Mouse (Mus musculus) midbrain, postnatal 0 days (tissue): Measurements from ENCODE around the gene Ccz1. TPM values are rescaled to one million over a fixed set of nuclear protein-coding genes. Genes with fewer than 3 reads are reported as not detected.
"Not testable (repeated sequence)": the region's sequence is repeated elsewhere in the genome, so short reads cannot be mapped to it uniquely, and the experiment has no call there.

Experiments
- ATAC-seq: fragments of 200-750 bp; cut with Nextera tagmentation; 2 replicates; pipeline ENCODE4 v1.8.0; 2017; ENCODE audit warnings: moderate number of reproducible peaks, mild to moderate bottlenecking, moderate TSS enrichment, moderate library complexity; ENCODE audit not compliant: low FRiP score
- DNase-seq: peaks from one replicate; pipeline ENCODE4 v3.0.0-alpha.2; 2015; ENCODE audit warnings: low spot score
- H3K27ac ChIP-seq: fragments of 300-500 bp; sonication (generic); 2 replicates; pipeline ENCODE4 v1.5.1; 2014; ENCODE audit warnings: low read depth, mild to moderate bottlenecking, low read length, mixed read lengths
- H3K27me3 ChIP-seq: fragments of 300-500 bp; sonication (generic); 2 replicates; pipeline ENCODE4 v1.6.1; 2014; ENCODE audit warnings: low read length, control low read depth, mixed read lengths; ENCODE audit not compliant: insufficient read depth
- H3K36me3 ChIP-seq: fragments of 300-500 bp; sonication (generic); 2 replicates; pipeline ENCODE4 v1.6.1; 2014; ENCODE audit warnings: low read length, control low read depth, mixed read lengths; ENCODE audit not compliant: insufficient read depth
- H3K4me1 ChIP-seq: fragments of 300-500 bp; sonication (generic); 2 replicates; pipeline ENCODE4 v1.6.1; 2014; ENCODE audit warnings: mild to moderate bottlenecking, control low read depth, antibody characterized with exemption, low read length, mixed read lengths; ENCODE audit not compliant: insufficient read depth
- H3K4me2 ChIP-seq: fragments of 300-500 bp; sonication (generic); 2 replicates; pipeline ENCODE4 v1.6.1; 2014; ENCODE audit warnings: low read depth, mild to moderate bottlenecking, low read length, mixed read lengths; ENCODE audit not compliant: poor library complexity, severe bottlenecking
- H3K4me3 ChIP-seq: fragments of 300-500 bp; sonication (generic); 2 replicates; pipeline ENCODE4 v1.5.1; 2014; ENCODE audit warnings: low read depth, mild to moderate bottlenecking, low read length, moderate library complexity
- H3K9ac ChIP-seq: fragments of 300-500 bp; sonication (generic); replicated peaks from 2 replicates; pipeline ENCODE4 v1.6.1; 2014; ENCODE audit warnings: mild to moderate bottlenecking, low read length, moderate library complexity, mixed read lengths; ENCODE audit not compliant: poor library complexity, severe bottlenecking
- H3K9me3 ChIP-seq: fragments of 300-500 bp; sonication (generic); 2 replicates; pipeline ENCODE4 v1.6.1; 2016; ENCODE audit warnings: low read length, control low read depth
- CTCF ChIP-seq: IDR thresholded peaks from 2 replicates; pipeline ENCODE4 v1.5.1; 2016; ENCODE audit warnings: antibody characterized with exemption, mild to moderate bottlenecking
- WGBS: fragments of 180-500 bp; shearing (Covaris S2); extraction: QIAGEN DNeasy Blood & Tissue Kit; methylation state at CpG from one replicate; pipeline ENCODE4 v1.1.7; 2014; 5-methylcytosine and 5-hydroxymethylcytosine counted together
- polyA plus RNA-seq: library from polyadenylated mRNA; unstranded; fragments of >200 nt; fragmentation: Nextera tagmentation; extraction: Ambion mirVana; gene quantifications from 2 replicates; pipeline ENCODE4 v1.2.1, GENCODE M21; 2015
- total RNA-seq: library from RNA; depleted of rRNA; stranded (reverse); fragments of >200 nt; gene quantifications from 2 replicates; pipeline ENCODE4 v1.2.3, GENCODE M21; 2014

Ccz1 gene
- total and polyA plus RNA-seq, 2 experiments from 2014 or later, result 46.9 to 70.3 TPM

DNA sequence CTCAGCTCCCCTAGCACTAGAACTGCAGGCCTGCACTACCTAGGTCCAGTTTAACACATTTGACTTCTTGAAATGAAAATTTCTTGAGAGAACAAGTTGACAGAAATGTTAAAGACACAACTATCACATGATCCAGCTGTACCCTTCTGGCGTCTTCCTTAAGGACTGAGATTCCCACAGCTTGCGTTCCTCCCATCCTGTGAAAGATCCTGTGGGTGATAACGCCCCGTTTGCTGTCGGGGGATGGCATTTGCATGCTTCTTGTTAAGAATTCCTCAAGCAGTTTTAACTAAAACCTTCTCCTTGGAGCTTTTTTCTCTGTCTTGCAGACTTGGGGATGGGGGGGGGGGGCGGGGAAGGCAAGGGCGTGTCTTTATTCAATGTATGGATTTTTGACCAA lies 19.9 kb upstream of the Ccz1 start:
- no peaks in the 10 kb centered on the region for H3K27me3 ChIP-seq
- H3K9ac ChIP-seq, result no peak overlapping the region
- H3K9me3 ChIP-seq, result no peaks in the 10 kb centered on the region
- H3K27ac ChIP-seq, result no peak overlapping the region
- no peaks in the 10 kb centered on the region for H3K36me3 ChIP-seq
- no peak overlapping the region for H3K4me2 ChIP-seq
- no peak overlapping the region for H3K4me3 ChIP-seq
- no peaks in the 10 kb centered on the region for H3K4me1 ChIP-seq
- no peak for DNase-seq
- TF ChIP-seq CTCF, result no peak
- ATAC-seq, result no peak
- 85% methylated on average over 7 of the region's 7 CpGs for WGBS

DNA sequence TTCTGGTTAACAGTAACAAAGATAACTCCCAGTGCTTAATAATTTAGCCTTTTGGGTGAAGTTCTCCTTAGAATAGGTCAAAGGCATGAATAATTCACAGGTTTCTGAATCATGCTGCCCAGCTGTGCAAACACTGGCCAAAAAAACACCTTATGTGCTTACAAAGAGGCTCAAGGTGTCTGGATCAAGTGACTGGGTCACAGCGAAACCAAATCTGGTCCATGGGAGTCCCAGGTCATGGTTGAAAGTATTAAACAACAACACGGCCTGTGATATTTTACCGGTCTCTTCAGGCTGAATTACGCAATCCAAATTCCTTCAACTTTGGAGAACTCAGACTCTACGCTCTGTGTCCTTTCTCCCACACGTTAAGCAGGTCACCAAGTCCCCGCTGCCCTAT lies 17.8 kb upstream of the Ccz1 start:
- Histone ChIP-seq H3K27ac (no peak overlapping the region), H3K27me3 (no peaks in the 10 kb centered on the region), H3K9ac (no peak overlapping the region), H3K4me1 (no peaks in the 10 kb centered on the region), H3K36me3 (no peaks in the 10 kb centered on the region), H3K4me2 (no peak overlapping the region), H3K4me3 (no peak overlapping the region), H3K9me3 (no peaks in the 10 kb centered on the region)
- DNase-seq, result no peak
- no peak for TF ChIP-seq CTCF
- ATAC-seq, result no peak
- 87% methylated on average over 7 of the region's 7 CpGs for WGBS

GRCm38 (mm10) chr5:144026620-144027263 lies 12.1 kb upstream of the Ccz1 start, which contains the start of gene Ocm:
Gene Ocm, minus strand, starts transcription at chr5:144026670.
- Histone ChIP-seq H3K27ac (no peak within 1 kb of the TSS), H3K4me1 (no peaks in the 10 kb centered on the region), H3K36me3 (no peaks in the 10 kb centered on the region), H3K4me3 (no peak within 1 kb of the TSS), H3K4me2 (no peak within 1 kb of the TSS), H3K9me3 (no peaks in the 10 kb centered on the region), H3K9ac (no peak within 1 kb of the TSS), H3K27me3 (no peaks in the 10 kb centered on the region)
- DNase-seq, result no peak
- TF ChIP-seq CTCF, result no peak
- ATAC-seq, result no peak
- WGBS, result 80% methylated on average over 11 of the region's 11 CpGs

- H3K9ac ChIP-seq, result no peak overlapping the region
- no peak overlapping the region for H3K4me3 ChIP-seq
- peaks cover 13% of the 10 kb centered on the region for H3K36me3 ChIP-seq
- 94% methylated on average over 9 of the region's 9 CpGs for WGBS
- TF ChIP-seq CTCF, result no peak
- no peaks in the 10 kb centered on the region for H3K9me3 ChIP-seq
- H3K4me2 ChIP-seq, result no peak overlapping the region
- ATAC-seq (no peak), DNase-seq (no peak)
- no peaks in the 10 kb centered on the region for H3K27me3 ChIP-seq
- no peak overlapping the region for H3K27ac ChIP-seq
- no peaks in the 10 kb centered on the region for H3K4me1 ChIP-seq
Measured at GRCm38 (mm10) chr5:144015845-144016244, 1.2 kb upstream of the Ccz1 start.

GRCm38 (mm10) chr5:144015312-144015650 lies 604 bp upstream of the Ccz1 start:
- no peaks in the 10 kb centered on the region for H3K4me1 ChIP-seq
- ATAC-seq, result 0 out of 2 replicates have a peak, but pooled peaks have one; percentile 21
- no peaks in the 10 kb centered on the region for H3K9me3 ChIP-seq
- H3K27ac ChIP-seq, result no peak overlapping the region
- WGBS, result 80% methylated on average over 3 of the region's 3 CpGs
- peak overlapping the region; percentile 42; the same call in 1 of the 2 replicates for H3K4me2 ChIP-seq
- TF ChIP-seq CTCF, result no peak
- no peaks in the 10 kb centered on the region for H3K27me3 ChIP-seq
- no peak overlapping the region for H3K9ac ChIP-seq
- H3K36me3 ChIP-seq, result peaks cover 18% of the 10 kb centered on the region
- H3K4me3 ChIP-seq, result peak overlapping the region; percentile 82; the same call in 1 of the 2 replicates
- no peak for DNase-seq

GRCm38 (mm10) chr5:144013366-144014134 lies 1.1 kb downstream of the Ccz1 start:
- DNase-seq, H3K27me3 ChIP-seq, H3K4me1 ChIP-seq, H3K27ac ChIP-seq, H3K9ac ChIP-seq, H3K9me3 ChIP-seq, ATAC-seq: not testable (repeated sequence)
- peaks cover 29% of the 10 kb centered on the region for H3K36me3 ChIP-seq
- H3K4me2 ChIP-seq, result peak overlapping the region; percentile 42
- WGBS, result 73% methylated on average over 12 of the region's 13 CpGs
- H3K4me3 ChIP-seq, result peak overlapping the region; percentile 82
